Comparison of ENCODE assay signal across 8 mouse cellular contexts in the genomic region with DNA sequence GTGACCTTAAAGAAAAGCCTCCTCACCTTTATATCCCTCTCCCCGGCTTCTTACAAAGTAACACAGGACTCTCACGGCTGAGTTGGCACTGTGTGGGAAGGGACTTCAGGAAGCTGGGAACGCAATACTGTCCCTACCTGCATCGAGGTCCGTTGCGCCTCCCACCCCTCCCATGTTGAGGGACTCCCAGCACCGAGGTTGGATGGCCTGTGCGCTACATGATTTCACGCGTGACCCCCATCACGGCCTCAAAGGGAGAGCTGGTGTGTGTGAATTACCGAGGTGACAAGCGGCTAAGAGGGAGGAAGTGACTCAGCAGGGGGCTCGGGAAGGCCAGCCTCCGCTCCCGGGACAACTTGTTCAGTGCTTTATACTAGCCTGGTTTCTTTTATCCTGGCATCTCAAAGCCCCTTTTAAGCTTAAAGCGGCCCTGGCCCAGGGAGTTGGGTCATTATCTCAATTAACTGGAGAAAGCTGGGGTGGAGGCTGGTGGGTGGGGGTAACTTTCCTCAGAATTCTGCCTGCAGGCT. TPM values are rescaled to one million over a fixed set of nuclear protein-coding genes. Genes with fewer than 3 reads are reported as not detected.
A peak's percentile ranks its signal among the peaks of the same experiment; 100 is the strongest.
DNase-seq lines count a peak whose midpoint lies in the region; ATAC-seq and TF ChIP-seq lines count a peak whose summit lies in the region.

No protein-coding gene starts in this region.

- H3K4me3 ChIP-seq in liver, embryonic 11.5 days (ENCODE audit: low read depth, low read length): peak overlapping the region; percentile 10; the same call in 1 of the 2 replicates
- no peak overlapping the region for H3K4me3 ChIP-seq in embryonic facial prominence, embryonic 15.5 days (replicated peaks)
- no peak overlapping the region for H3K4me3 ChIP-seq in intestine, embryonic 16.5 days (ENCODE audit: low read length)
- no peak overlapping the region for H3K4me3 ChIP-seq in liver, embryonic 14.5 days (ENCODE audit: insufficient read depth in 1 of 2, low read depth in 2 of 2, low read length in 2 of 2)

- no peak overlapping the region for H3K9ac ChIP-seq in liver, embryonic 11.5 days (ENCODE audit: low read depth, low read length)
- H3K9ac ChIP-seq in embryonic facial prominence, embryonic 15.5 days: no peak overlapping the region
- peak overlapping the region; percentile 0; the same call in 1 of the 2 replicates for H3K9ac ChIP-seq in intestine, embryonic 16.5 days (ENCODE audit: low read depth, low read length)
- no peak overlapping the region for H3K9ac ChIP-seq in liver, embryonic 14.5 days (replicated peaks)

- no peak for TF ChIP-seq EP300 in liver, embryonic 14.5 days (IDR thresholded peaks at IDR 0.05; ENCODE audit: low read depth)

- DNase-seq in liver, embryonic 11.5 days (ENCODE audit: low spot score): no peak
- DNase-seq in liver: no peak
- DNase-seq in liver, embryonic 14.5 days (ENCODE audit: low read depth in 3 of 3, low spot score in 3 of 3): no peak
- no peak for DNase-seq in T-cell, adult 2 months (ENCODE audit: low spot score)
- DNase-seq in urinary bladder, postnatal 25 days (ENCODE audit: low spot score): no peak
- no peak for DNase-seq in adrenal gland, postnatal 14 days

- peak overlapping the region; percentile 46 for H3K4me2 ChIP-seq in liver, embryonic 11.5 days
- peak overlapping the region; percentile 25 for H3K4me2 ChIP-seq in embryonic facial prominence, embryonic 15.5 days (replicated peaks)
- H3K4me2 ChIP-seq in intestine, embryonic 16.5 days (ENCODE audit: low read depth, low read length): no peak overlapping the region
- H3K4me2 ChIP-seq in liver, embryonic 14.5 days (ENCODE audit: low read depth): peak overlapping the region; percentile 36

- TF ChIP-seq CTCF in liver, embryonic 14.5 days (IDR thresholded peaks at IDR 0.05; ENCODE audit: low read depth): no peak

- H3K4me1 ChIP-seq in liver, embryonic 11.5 days (replicated peaks; ENCODE audit: control insufficient read depth, insufficient read depth, low read length): peaks cover 8% of the 10 kb centered on the region
- peaks cover 22% of the 10 kb centered on the region for H3K4me1 ChIP-seq in embryonic facial prominence, embryonic 15.5 days
- H3K4me1 ChIP-seq in intestine, embryonic 16.5 days (ENCODE audit: control insufficient read depth, insufficient read depth, low read length): peaks cover 3% of the 10 kb centered on the region; the same call in 1 of the 2 replicates
- H3K4me1 ChIP-seq in liver, embryonic 14.5 days (replicated peaks; ENCODE audit: control insufficient read depth in 2 of 2, insufficient read depth in 2 of 2, low read length in 1 of 2): no peaks in the 10 kb centered on the region

- no peak for ATAC-seq in liver, embryonic 11.5 days (replicated peaks; ENCODE audit: low FRiP score)
- no peak for ATAC-seq in embryonic facial prominence, embryonic 15.5 days (ENCODE audit: insufficient number of reproducible peaks, low FRiP score, low TSS enrichment, low read depth)
- no peak for ATAC-seq in intestine, embryonic 16.5 days
- no peak for ATAC-seq in liver, embryonic 14.5 days (ENCODE audit: insufficient read depth)

- no peak overlapping the region; the same call in 1 of the 2 replicates for H3K27ac ChIP-seq in liver, embryonic 11.5 days (ENCODE audit: low read depth, low read length)
- no peak overlapping the region for H3K27ac ChIP-seq in embryonic facial prominence, embryonic 15.5 days (replicated peaks)
- H3K27ac ChIP-seq in intestine, embryonic 16.5 days (ENCODE audit: low read length): no peak overlapping the region
- no peak overlapping the region for H3K27ac ChIP-seq in liver, embryonic 14.5 days

- WGBS in liver, embryonic 11.5 days: 3% methylated on average over 17 of the region's 17 CpGs
- 10% methylated on average over 17 of the region's 17 CpGs for WGBS in embryonic facial prominence, embryonic 15.5 days
- WGBS in intestine, embryonic 16.5 days: 24% methylated on average over 17 of the region's 17 CpGs
- WGBS in liver, embryonic 14.5 days (ENCODE audit: insufficient replicate concordance): 3% methylated on average over 17 of the region's 17 CpGs

- H3K27me3 ChIP-seq in liver, embryonic 11.5 days (replicated peaks; ENCODE audit: control insufficient read depth, insufficient read depth, low read length): peaks cover 38% of the 10 kb centered on the region
- H3K27me3 ChIP-seq in embryonic facial prominence, embryonic 15.5 days: peaks cover 15% of the 10 kb centered on the region
- H3K27me3 ChIP-seq in intestine, embryonic 16.5 days (replicated peaks; ENCODE audit: control insufficient read depth, insufficient read depth, low read length): peaks cover 6% of the 10 kb centered on the region; the same call in 1 of the 2 replicates
- H3K27me3 ChIP-seq in liver, embryonic 14.5 days (ENCODE audit: control insufficient read depth, insufficient read depth, low read length): peaks cover 32% of the 10 kb centered on the region

- H3K9me3 ChIP-seq in liver, embryonic 11.5 days (ENCODE audit: control insufficient read depth, low read length): no peaks in the 10 kb centered on the region
- no peaks in the 10 kb centered on the region for H3K9me3 ChIP-seq in embryonic facial prominence, embryonic 15.5 days (replicated peaks)
- no peaks in the 10 kb centered on the region for H3K9me3 ChIP-seq in intestine, embryonic 16.5 days (ENCODE audit: control insufficient read depth, low read length)
- H3K9me3 ChIP-seq in liver, embryonic 14.5 days (ENCODE audit: control insufficient read depth, low read length): no peaks in the 10 kb centered on the region

- H3K36me3 ChIP-seq in liver, embryonic 11.5 days (ENCODE audit: control insufficient read depth, insufficient read depth, low read length): no peaks in the 10 kb centered on the region
- H3K36me3 ChIP-seq in embryonic facial prominence, embryonic 15.5 days: no peaks in the 10 kb centered on the region
- no peaks in the 10 kb centered on the region for H3K36me3 ChIP-seq in intestine, embryonic 16.5 days (ENCODE audit: control insufficient read depth, insufficient read depth, low read length)
- no peaks in the 10 kb centered on the region for H3K36me3 ChIP-seq in liver, embryonic 14.5 days (replicated peaks; ENCODE audit: control insufficient read depth, insufficient read depth, low read depth)

RNA-seq across cellular contexts. Expression of gene Oaf, which starts 31.1 kb away (rescaled TPM):
- polyA plus RNA-seq in liver, embryonic 11.5 days (2014; fragmentation: Nextera tagmentation; extraction: Ambion mirVana): 51.6 and 52.0 TPM in 2 replicates
- polyA plus RNA-seq in embryonic facial prominence, embryonic 15.5 days (2015; fragmentation: Nextera tagmentation; extraction: Ambion mirVana): 91.2 and 96.9 TPM in 2 replicates
- polyA plus RNA-seq in intestine, embryonic 16.5 days (2015; fragmentation: Nextera tagmentation; extraction: Ambion mirVana): 11.8 and 44.1 TPM in 2 replicates
- polyA plus RNA-seq in liver, embryonic 14.5 days (2012; rRNA removed): 20.7 and 29.4 TPM in 2 replicates
- 37.1 and 42.6 TPM in 2 replicates for polyA plus RNA-seq in liver, embryonic 14.5 days (2014; fragmentation: Nextera tagmentation; extraction: Ambion mirVana)
- 23.4 and 34.9 TPM in 2 replicates for total RNA-seq in adrenal gland, postnatal 14 days (2021)

RNA-seq across cellular contexts. Expression of gene Trim29, which starts 39.9 kb away (rescaled TPM):
- polyA plus RNA-seq in liver, embryonic 11.5 days (2014; fragmentation: Nextera tagmentation; extraction: Ambion mirVana): 0.25 TPM in 1 of 2 replicates, not detected in the other
- polyA plus RNA-seq in embryonic facial prominence, embryonic 15.5 days (2015; fragmentation: Nextera tagmentation; extraction: Ambion mirVana): 131 and 142 TPM in 2 replicates
- polyA plus RNA-seq in intestine, embryonic 16.5 days (2015; fragmentation: Nextera tagmentation; extraction: Ambion mirVana): 0.87 and 1.0 TPM in 2 replicates
- polyA plus RNA-seq in liver, embryonic 14.5 days (2012; rRNA removed): 0.05 and 0.07 TPM in 2 replicates
- polyA plus RNA-seq in liver, embryonic 14.5 days (2014; fragmentation: Nextera tagmentation; extraction: Ambion mirVana): not detected in 2 replicates
- 0.19 TPM in 1 of 2 replicates, not detected in the other for total RNA-seq in adrenal gland, postnatal 14 days (2021)

Comparison
In these comparisons a context has a peak if more than half of its experiments do, and no peak if none do; other contexts are left out.
1. RNA of gene Trim29, which starts 39.9 kb away (polyA plus RNA-seq): 131 to 142 TPM in embryonic facial prominence, embryonic 15.5 days; 0.87 to 1.0 TPM in intestine, embryonic 16.5 days, 0.05 to 0.07 TPM in liver, embryonic 14.5 days and 0.25 TPM in liver, embryonic 11.5 days; every median in the first group is over 10 times any median in the second.